ENCODE assay signal across 8 mouse cellular contexts in genomic region chr10:80434233-80434592, GRCm38 (mm10). TPM values are rescaled to one million over a fixed set of nuclear protein-coding genes. Genes with fewer than 3 reads are reported as not detected.
A peak's percentile ranks its signal among the peaks of the same experiment; 100 is the strongest.
DNase-seq lines count a peak whose midpoint lies in the region; ATAC-seq and TF ChIP-seq lines count a peak whose summit lies in the region.

No protein-coding gene starts in this region.

- peaks cover 1% of the 10 kb centered on the region; the same call in 1 of the 2 replicates for H3K4me1 ChIP-seq in heart, adult 2 months (ENCODE audit: control insufficient read depth, insufficient read depth, low read length)
- peaks cover 43% of the 10 kb centered on the region for H3K4me1 ChIP-seq in liver, postnatal 0 days (ENCODE audit: insufficient read depth)

- no peak for TF ChIP-seq POLR2A in heart, adult 2 months (IDR thresholded peaks at IDR 0.05; ENCODE audit: insufficient read depth, low read depth, low read length)

- peak; percentile 13; the same call in 1 of the 2 replicates for TF ChIP-seq CTCF in heart, adult 2 months (IDR thresholded peaks at IDR 0.05)
- TF ChIP-seq CTCF in liver, postnatal 0 days (IDR thresholded peaks at IDR 0.05; ENCODE audit: low read depth) = peak; percentile 35; the same call in 1 of the 2 replicates

- H3K4me2 ChIP-seq in liver, postnatal 0 days (ENCODE audit: low read depth, low read length) = peak overlapping the region; percentile 60

- intact Hi-C loops in heart, adult 2 months (cut with DNase I) = loop anchor here (5.0 kb wide), 2 partner anchors 37 to 268 kb away; partner anchors contain the start of genes Izumo4, Mbd3 and Mob3a
- intact Hi-C loops in heart, postnatal 25 days (cut with DNase I) = no loop called here
- intact Hi-C loops in gastrocnemius, postnatal 14 days (cut with DNase I; ENCODE audit: low total_unique reads) = no loop called here

- no peak for DNase-seq in heart, adult 2 months
- no peak for DNase-seq in heart, postnatal 25 days (ENCODE audit: low spot score)
- no peak for DNase-seq in liver, postnatal 0 days
- DNase-seq in right cerebral cortex, adult 18-20 months = no peak
- DNase-seq in urinary bladder, adult 18-20 months (ENCODE audit: low spot score in 2 of 2) = no peak
- DNase-seq in gastrocnemius, postnatal 14 days = no peak

- WGBS in heart, adult 2 months = 10% methylated on average over 8 of the region's 8 CpGs
- 9% methylated on average over 8 of the region's 8 CpGs for WGBS in liver, postnatal 0 days (ENCODE audit: insufficient replicate concordance)

- H3K27ac ChIP-seq in heart, adult 2 months = no peak overlapping the region
- H3K27ac ChIP-seq in liver, postnatal 0 days (ENCODE audit: low read depth) = peak overlapping the region; percentile 87

- H3K79me2 ChIP-seq in heart, adult 2 months (replicated peaks; ENCODE audit: control insufficient read depth, insufficient read depth, low read length) = peaks cover 4% of the 10 kb centered on the region; the same call in 1 of the 2 replicates

- no peaks in the 10 kb centered on the region for H3K36me3 ChIP-seq in heart, adult 2 months (ENCODE audit: control insufficient read depth, insufficient read depth, low read length)
- peaks cover 17% of the 10 kb centered on the region for H3K36me3 ChIP-seq in liver, postnatal 0 days (replicated peaks; ENCODE audit: insufficient read depth, low read length)

- H3K9me3 ChIP-seq in liver, postnatal 0 days (ENCODE audit: low read length) = no peaks in the 10 kb centered on the region

- H3K4me3 ChIP-seq in heart, adult 2 months = no peak overlapping the region
- H3K4me3 ChIP-seq in liver, postnatal 0 days (ENCODE audit: low read depth, low read length) = peak overlapping the region; percentile 100

- peak; percentile 8 for ATAC-seq in CD4-positive, CD25-positive, alpha-beta regulatory T cell, adult 4 months
- ATAC-seq in granulocyte monocyte progenitor cell, adult 5-6 weeks (replicated peaks; ENCODE audit: poor library complexity, severe bottlenecking) = peak; percentile 15; the same call in 1 of the 2 replicates
- no peak for ATAC-seq in liver, postnatal 0 days

- no peaks in the 10 kb centered on the region for H3K27me3 ChIP-seq in heart, adult 2 months (ENCODE audit: control insufficient read depth, insufficient read depth, low read length)
- H3K27me3 ChIP-seq in liver, postnatal 0 days (ENCODE audit: insufficient read depth, low read length) = no peaks in the 10 kb centered on the region

- H3K9ac ChIP-seq in heart, adult 2 months (ENCODE audit: low read depth, low read length) = no peak overlapping the region
- 0 out of 2 replicates have a peak overlapping the region, but pooled peaks have one; percentile 28 for H3K9ac ChIP-seq in liver, postnatal 0 days (replicated peaks)

- TF ChIP-seq EP300 in heart, adult 2 months (IDR thresholded peaks at IDR 0.05; ENCODE audit: insufficient read depth, low read depth, low read length) = no peak
- no peak for TF ChIP-seq EP300 in liver, postnatal 0 days (IDR thresholded peaks at IDR 0.05; ENCODE audit: low read depth)

RNA-seq across cellular contexts. Expression of gene Tcf3, which starts 0.8 kb away (rescaled TPM):
- total RNA-seq in heart, adult 2 months (2021) = 10 to 100 TPM; 16.5 to 18.0 TPM
- polyA plus RNA-seq in heart, adult 2 months (2012; rRNA removed) = 20.1 and 25.0 TPM in 2 replicates
- 10 to 100 TPM; 20.3 to 20.9 TPM for total RNA-seq in heart, postnatal 25 days (2021)
- 1 to 10 TPM; 7.5 to 8.5 TPM for polyA plus RNA-seq in CD4-positive, CD25-positive, alpha-beta regulatory T cell, adult 4 months (2017; shearing (Covaris generic))
- total RNA-seq in granulocyte monocyte progenitor cell, adult 5-6 weeks (2014; fragmentation: Nextera tagmentation) = 33.8 and 55.2 TPM in 2 replicates
- 30.7 and 48.4 TPM in 2 replicates for total RNA-seq in granulocyte monocyte progenitor cell, adult 5-6 weeks (2017)
- polyA plus RNA-seq in liver, postnatal 0 days (2015; fragmentation: Nextera tagmentation; extraction: Ambion mirVana) = 28.2 and 29.5 TPM in 2 replicates
- total RNA-seq in gastrocnemius, postnatal 14 days (2021) = 10 to 100 TPM; 18.1 to 24.6 TPM

RNA-seq across cellular contexts. Expression of gene Uqcr11, which starts 27.6 kb away (rescaled TPM):
- 1,000 to 10,000 TPM; 1,743 to 1,981 TPM for total RNA-seq in heart, adult 2 months (2021)
- polyA plus RNA-seq in heart, adult 2 months (2012; rRNA removed) = 5,192 and 5,251 TPM in 2 replicates
- 1,000 to 10,000 TPM; 1,983 to 2,045 TPM for total RNA-seq in heart, postnatal 25 days (2021)
- 100 to 1,000 TPM; 268 to 337 TPM for polyA plus RNA-seq in CD4-positive, CD25-positive, alpha-beta regulatory T cell, adult 4 months (2017; shearing (Covaris generic))
- 382 and 438 TPM in 2 replicates for total RNA-seq in granulocyte monocyte progenitor cell, adult 5-6 weeks (2014; fragmentation: Nextera tagmentation)
- 172 and 277 TPM in 2 replicates for total RNA-seq in granulocyte monocyte progenitor cell, adult 5-6 weeks (2017)
- 753 and 771 TPM in 2 replicates for polyA plus RNA-seq in liver, postnatal 0 days (2015; fragmentation: Nextera tagmentation; extraction: Ambion mirVana)
- 100 to 1,000 TPM; 793 to 884 TPM for total RNA-seq in gastrocnemius, postnatal 14 days (2021)

RNA-seq across cellular contexts. Expression of gene Mbd3, which starts 34.9 kb away (rescaled TPM):
- 10 to 100 TPM; 86.5 to 95.2 TPM for total RNA-seq in heart, adult 2 months (2021)
- 91.4 and 95.1 TPM in 2 replicates for polyA plus RNA-seq in heart, adult 2 months (2012; rRNA removed)
- total RNA-seq in heart, postnatal 25 days (2021) = 10 to 100 TPM; 85.2 to 88.9 TPM
- 10 to 100 TPM; 26.7 to 27.2 TPM for polyA plus RNA-seq in CD4-positive, CD25-positive, alpha-beta regulatory T cell, adult 4 months (2017; shearing (Covaris generic))
- 85.0 and 105 TPM in 2 replicates for total RNA-seq in granulocyte monocyte progenitor cell, adult 5-6 weeks (2014; fragmentation: Nextera tagmentation)
- 94.1 and 106 TPM in 2 replicates for total RNA-seq in granulocyte monocyte progenitor cell, adult 5-6 weeks (2017)
- polyA plus RNA-seq in liver, postnatal 0 days (2015; fragmentation: Nextera tagmentation; extraction: Ambion mirVana) = 33.4 and 33.5 TPM in 2 replicates
- 100 to 1,000 TPM in 1 of 2 experiments, 10 to 100 TPM in 1; 81.0 to 102 TPM for total RNA-seq in gastrocnemius, postnatal 14 days (2021)

RNA-seq across cellular contexts. Expression of gene Mex3d, which starts 46.8 kb away (rescaled TPM):
- 1 to 10 TPM; 7.3 to 7.5 TPM for total RNA-seq in heart, adult 2 months (2021)
- 5.8 and 7.9 TPM in 2 replicates for polyA plus RNA-seq in heart, adult 2 months (2012; rRNA removed)
- 1 to 10 TPM; 7.5 to 8.8 TPM for total RNA-seq in heart, postnatal 25 days (2021)
- 1 to 10 TPM in 1 of 2 experiments, not detected in 1; 1.3 TPM for polyA plus RNA-seq in CD4-positive, CD25-positive, alpha-beta regulatory T cell, adult 4 months (2017; shearing (Covaris generic))
- total RNA-seq in granulocyte monocyte progenitor cell, adult 5-6 weeks (2014; fragmentation: Nextera tagmentation) = 0.67 and 3.6 TPM in 2 replicates
- 2.1 and 2.2 TPM in 2 replicates for total RNA-seq in granulocyte monocyte progenitor cell, adult 5-6 weeks (2017)
- polyA plus RNA-seq in liver, postnatal 0 days (2015; fragmentation: Nextera tagmentation; extraction: Ambion mirVana) = 0.72 and 0.99 TPM in 2 replicates
- 1 to 10 TPM; 5.2 to 6.0 TPM for total RNA-seq in gastrocnemius, postnatal 14 days (2021)
